Mouse (Mus musculus) ES-E14 (cell line): ENCODE measurements around the gene Plch1.

ENCODE experiments used
- CHD2 ChIP-seq: IDR thresholded peaks from 2 replicates; pipeline ENCODE4 v1.6.1; 2014; ENCODE audit warnings: mild to moderate bottlenecking, low read depth, low read length, inconsistent platforms
- HCFC1 ChIP-seq: IDR thresholded peaks from 2 replicates; pipeline ENCODE4 v1.6.1; 2012; ENCODE audit warnings: low read length, inconsistent platforms, borderline replicate concordance; ENCODE audit not compliant: insufficient read depth
- ZC3H11A ChIP-seq: IDR thresholded peaks from 2 replicates; pipeline ENCODE4 v1.6.1; 2012; ENCODE audit warnings: low read depth, mild to moderate bottlenecking, inconsistent platforms, low read length, borderline replicate concordance

- TF ChIP-seq CHD2 (no peak), HCFC1 (no peak), ZC3H11A (no peak)
Observed at GRCm38 (mm10) chr3:63664575-63665243, 234.6 kb downstream of the Plch1 start.
